Mouse (Mus musculus): ENCODE data around the gene Pfpl. TPM values are rescaled to one million over a fixed set of nuclear protein-coding genes. Genes with fewer than 3 reads are reported as not detected.

Pfpl gene
- total RNA-seq, 1 experiment = not detected

DNA sequence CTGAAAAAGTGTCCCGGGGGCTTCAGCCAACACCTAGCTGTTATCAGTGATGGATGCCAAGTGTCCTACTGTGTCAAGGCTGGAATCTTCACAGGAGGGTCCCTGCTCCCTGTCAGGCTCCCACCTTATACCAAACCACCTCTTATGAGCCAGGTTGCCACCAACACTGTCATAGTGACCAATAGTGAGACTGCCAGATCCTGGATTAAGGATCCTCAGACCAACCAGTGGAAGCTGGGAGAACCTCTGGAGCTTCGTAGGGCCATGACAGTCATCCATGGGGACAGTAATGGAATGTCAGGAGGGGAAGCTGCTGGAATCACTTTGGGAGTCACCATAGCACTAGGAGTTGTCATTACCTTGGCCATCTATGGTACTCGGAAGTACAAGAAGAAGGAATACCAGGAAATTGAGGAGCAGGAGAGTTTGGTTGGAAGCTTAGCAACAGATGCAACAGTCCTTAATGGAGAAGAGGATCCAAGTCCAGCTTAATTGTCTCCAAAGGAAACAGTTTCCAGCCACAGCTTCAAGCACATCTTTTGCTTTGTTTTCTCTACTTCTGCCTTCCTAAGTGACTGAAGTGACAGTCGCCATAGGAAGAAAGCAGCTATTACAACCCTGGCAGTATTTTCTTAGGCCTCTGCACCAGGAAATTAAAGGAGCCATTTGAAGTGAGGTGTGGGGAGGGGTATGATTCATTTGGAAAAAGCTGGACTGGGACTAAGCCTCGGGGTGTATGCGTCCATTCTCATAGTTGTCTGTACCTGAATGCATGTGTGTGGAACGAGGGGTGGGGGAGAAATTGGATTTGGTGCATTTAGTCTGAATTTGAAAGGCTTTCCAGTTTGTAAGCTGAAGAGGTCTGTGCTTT, 35.4 kb downstream of the Pfpl start:
- Histone ChIP-seq H3K36me3 (ENCODE audit: control insufficient read depth, insufficient read depth, low read length, poor library complexity, severe bottlenecking) (no peaks in the 10 kb centered on the region), H3K9ac (ENCODE audit: insufficient read depth, low read depth, low read length, poor library complexity, severe bottlenecking) (no peak overlapping the region), H3K4me3 (ENCODE audit: insufficient read depth in 1 of 2, low read depth in 1 of 2, low read length in 2 of 2, poor library complexity in 1 of 2, severe bottlenecking in 1 of 2) (no peak overlapping the region), H3K27ac (ENCODE audit: insufficient read depth, low read depth, low read length, poor library complexity, severe bottlenecking) (no peak overlapping the region), H3K9me3 (ENCODE audit: control insufficient read depth, insufficient read depth, low read depth, low read length) (no peaks in the 10 kb centered on the region), H3K4me1 (ENCODE audit: control insufficient read depth in 2 of 2, insufficient read depth in 2 of 2, low read length in 2 of 2, poor library complexity in 1 of 2) (peaks cover 0 to 3% of the 10 kb centered on the region in 2 experiments; a peak in 1 of 4 replicates)
- no peak for TF ChIP-seq MAFK (IDR thresholded peaks at IDR 0.05; ENCODE audit: insufficient read depth, low read depth, low read length)
- no peak for TF ChIP-seq HCFC1 (IDR thresholded peaks at IDR 0.05; ENCODE audit: borderline replicate concordance, insufficient read depth, low read length)
- no peak for TF ChIP-seq ZC3H11A (IDR thresholded peaks at IDR 0.05; ENCODE audit: borderline replicate concordance, low read depth, low read length)
- TF ChIP-seq CHD2 (IDR thresholded peaks at IDR 0.05; ENCODE audit: low read depth, low read length) = no peak
- no peak for TF ChIP-seq ZNF384 (IDR thresholded peaks at IDR 0.05; ENCODE audit: low read depth, low read length)
- in situ Hi-C loops (cut with MboI; ENCODE audit: low sequenced_read_pairs in 2 of 2, unreplicated experiment in 2 of 2) = no loop called here
- DNase-seq (ENCODE audit: low read depth, low spot score) = no peak

GRCm38 (mm10) chr19:12463722-12464035, 36.0 kb downstream of the Pfpl start:
- no peaks in the 10 kb centered on the region for H3K36me3 ChIP-seq (ENCODE audit: control insufficient read depth, insufficient read depth, low read length, poor library complexity, severe bottlenecking)
- H3K27ac ChIP-seq (ENCODE audit: insufficient read depth, low read depth, low read length, poor library complexity, severe bottlenecking) = no peak overlapping the region
- in situ Hi-C loops (cut with MboI; ENCODE audit: low sequenced_read_pairs in 2 of 2, unreplicated experiment in 2 of 2) = no loop called here
- TF ChIP-seq MAFK (IDR thresholded peaks at IDR 0.05; ENCODE audit: insufficient read depth, low read depth, low read length) (no peak), ZNF384 (IDR thresholded peaks at IDR 0.05; ENCODE audit: low read depth, low read length) (no peak), CHD2 (IDR thresholded peaks at IDR 0.05; ENCODE audit: low read depth, low read length) (no peak), ZC3H11A (IDR thresholded peaks at IDR 0.05; ENCODE audit: borderline replicate concordance, low read depth, low read length) (no peak), HCFC1 (IDR thresholded peaks at IDR 0.05; ENCODE audit: borderline replicate concordance, insufficient read depth, low read length) (no peak)
- no peak for DNase-seq (ENCODE audit: low read depth, low spot score)
- H3K4me3 ChIP-seq (ENCODE audit: insufficient read depth in 1 of 2, low read depth in 1 of 2, low read length in 2 of 2, poor library complexity in 1 of 2, severe bottlenecking in 1 of 2) = no peak overlapping the region
- no peak overlapping the region for H3K9ac ChIP-seq (ENCODE audit: insufficient read depth, low read depth, low read length, poor library complexity, severe bottlenecking)
- no peaks in the 10 kb centered on the region for H3K9me3 ChIP-seq (ENCODE audit: control insufficient read depth, insufficient read depth, low read depth, low read length)
- H3K4me1 ChIP-seq (ENCODE audit: control insufficient read depth in 2 of 2, insufficient read depth in 2 of 2, low read length in 2 of 2, poor library complexity in 1 of 2) = peaks cover 0 to 3% of the 10 kb centered on the region in 2 experiments; a peak in 1 of 4 replicates

DNA sequence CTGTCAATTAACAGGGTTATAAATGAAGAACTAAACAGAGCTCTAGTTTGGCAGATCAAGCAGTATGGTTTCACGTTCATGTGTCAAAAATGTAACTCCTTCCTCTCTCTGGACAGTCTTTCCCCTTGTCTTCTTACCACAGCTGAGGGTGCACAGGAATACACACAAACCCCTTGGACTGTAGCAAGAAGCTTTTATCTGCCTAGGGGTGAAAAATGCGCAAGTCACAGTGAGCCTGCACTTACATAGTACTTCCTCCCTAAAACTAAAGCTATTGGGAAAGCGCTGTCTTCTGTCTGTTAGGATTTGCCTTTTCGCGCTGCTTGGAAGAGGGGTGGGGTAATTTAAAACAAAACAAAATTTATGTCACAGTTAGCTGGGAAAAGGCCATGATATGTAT, 36.4 kb downstream of the Pfpl start:
- Histone ChIP-seq H3K9me3 (ENCODE audit: control insufficient read depth, insufficient read depth, low read depth, low read length) (no peaks in the 10 kb centered on the region), H3K4me1 (ENCODE audit: control insufficient read depth in 2 of 2, insufficient read depth in 2 of 2, low read length in 2 of 2, poor library complexity in 1 of 2) (peaks cover 0 to 3% of the 10 kb centered on the region in 2 experiments; a peak in 1 of 4 replicates), H3K27ac (ENCODE audit: insufficient read depth, low read depth, low read length, poor library complexity, severe bottlenecking) (no peak overlapping the region), H3K4me3 (ENCODE audit: insufficient read depth in 1 of 2, low read depth in 1 of 2, low read length in 2 of 2, poor library complexity in 1 of 2, severe bottlenecking in 1 of 2) (no peak overlapping the region), H3K36me3 (ENCODE audit: control insufficient read depth, insufficient read depth, low read length, poor library complexity, severe bottlenecking) (no peaks in the 10 kb centered on the region), H3K9ac (ENCODE audit: insufficient read depth, low read depth, low read length, poor library complexity, severe bottlenecking) (no peak overlapping the region)
- DNase-seq (ENCODE audit: low read depth, low spot score) = no peak
- no peak for TF ChIP-seq CHD2 (IDR thresholded peaks at IDR 0.05; ENCODE audit: low read depth, low read length)
- peak; percentile 66 for TF ChIP-seq MAFK (IDR thresholded peaks at IDR 0.05; ENCODE audit: insufficient read depth, low read depth, low read length)
- in situ Hi-C loops (cut with MboI; ENCODE audit: low sequenced_read_pairs in 2 of 2, unreplicated experiment in 2 of 2) = no loop called here

DNA sequence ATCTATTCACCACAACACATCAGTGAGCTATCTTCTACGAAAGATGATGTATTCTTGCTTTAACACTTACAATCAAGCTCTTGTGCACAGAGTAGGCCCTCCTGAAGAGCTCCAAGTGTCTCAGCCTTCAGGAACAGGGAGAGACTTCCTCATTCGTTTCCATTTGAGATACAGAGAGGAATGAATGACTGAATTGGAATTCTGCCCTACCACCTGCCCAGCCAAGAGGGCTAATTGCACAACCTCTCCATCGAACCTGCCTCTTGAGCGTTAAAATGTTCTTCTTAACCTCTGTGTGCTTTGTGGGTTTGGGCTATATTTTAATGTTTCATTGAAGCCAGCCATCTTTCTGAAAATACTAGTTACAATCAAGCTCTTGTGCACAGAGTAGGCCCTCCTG, 37.0 kb downstream of the Pfpl start:
- no peak overlapping the region for H3K4me3 ChIP-seq (ENCODE audit: insufficient read depth in 1 of 2, low read depth in 1 of 2, low read length in 2 of 2, poor library complexity in 1 of 2, severe bottlenecking in 1 of 2)
- no peaks in the 10 kb centered on the region for H3K9me3 ChIP-seq (ENCODE audit: control insufficient read depth, insufficient read depth, low read depth, low read length)
- no peak overlapping the region for H3K27ac ChIP-seq (ENCODE audit: insufficient read depth, low read depth, low read length, poor library complexity, severe bottlenecking)
- no peak for DNase-seq (ENCODE audit: low read depth, low spot score)
- H3K4me1 ChIP-seq (ENCODE audit: control insufficient read depth in 2 of 2, insufficient read depth in 2 of 2, low read length in 2 of 2, poor library complexity in 1 of 2) = peaks cover 0 to 3% of the 10 kb centered on the region in 2 experiments; a peak in 1 of 4 replicates
- no peak overlapping the region for H3K9ac ChIP-seq (ENCODE audit: insufficient read depth, low read depth, low read length, poor library complexity, severe bottlenecking)
- TF ChIP-seq MAFK (IDR thresholded peaks at IDR 0.05; ENCODE audit: insufficient read depth, low read depth, low read length) (no peak), ZC3H11A (IDR thresholded peaks at IDR 0.05; ENCODE audit: borderline replicate concordance, low read depth, low read length) (no peak), ZNF384 (IDR thresholded peaks at IDR 0.05; ENCODE audit: low read depth, low read length) (no peak), CHD2 (IDR thresholded peaks at IDR 0.05; ENCODE audit: low read depth, low read length) (no peak), HCFC1 (IDR thresholded peaks at IDR 0.05; ENCODE audit: borderline replicate concordance, insufficient read depth, low read length) (no peak)
- in situ Hi-C loops (cut with MboI; ENCODE audit: low sequenced_read_pairs in 2 of 2, unreplicated experiment in 2 of 2) = no loop called here
- H3K36me3 ChIP-seq (ENCODE audit: control insufficient read depth, insufficient read depth, low read length, poor library complexity, severe bottlenecking) = no peaks in the 10 kb centered on the region

Data from ES-E14 (cell line).